Mouse (Mus musculus) left cerebral cortex, adult 9 months (tissue): Measurements from ENCODE around the gene Ms4a4b.
"Not testable (repeated sequence)": the region's sequence is repeated elsewhere in the genome, so short reads cannot be mapped to it uniquely, and the experiment has no call there.

Source experiments
- DNase-seq, 2 experiments: peaks; one replicate each; pipeline ENCODE4 v3.0.0; 2022; ENCODE audit warnings: low spot score in 2 of 2

Gene Ms4a4b

GRCm38 (mm10) chr19:11486599-11486998 lies 43.2 kb downstream of the Ms4a4b start:
- no peak for DNase-seq

- DNase-seq: no peak
Measured at GRCm38 (mm10) chr19:11491406-11492189, 48.2 kb downstream of the Ms4a4b start.

GRCm38 (mm10) chr19:11492671-11493070 lies 49.3 kb downstream of the Ms4a4b start:
- DNase-seq: no peak

- DNase-seq: no peak
Measured at GRCm38 (mm10) chr19:11494519-11494918, 51.2 kb downstream of the Ms4a4b start.

- DNase-seq: no peak
Measured at GRCm38 (mm10) chr19:11496361-11496760, 53.0 kb downstream of the Ms4a4b start.

- DNase-seq: not testable (repeated sequence)
Measured at GRCm38 (mm10) chr19:11497300-11497699, 53.9 kb downstream of the Ms4a4b start.

GRCm38 (mm10) chr19:11500796-11501195 lies 57.4 kb downstream of the Ms4a4b start:
- DNase-seq: no peak

- no peak for DNase-seq
Measured at GRCm38 (mm10) chr19:11501326-11501725, 58.0 kb downstream of the Ms4a4b start.

- DNase-seq: no peak
Measured at GRCm38 (mm10) chr19:11504857-11505256, 61.5 kb downstream of the Ms4a4b start.

- no peak for DNase-seq
Measured at GRCm38 (mm10) chr19:11513458-11513857, 70.1 kb downstream of the Ms4a4b start.

GRCm38 (mm10) chr19:11516246-11516645 lies 72.9 kb downstream of the Ms4a4b start, which contains the start of gene Ms4a6b:
Gene Ms4a6b (plus strand): TSS chr19:11516512.
- no peak for DNase-seq
